Mouse (Mus musculus) bone marrow macrophage, adult 2 months (primary cell): ENCODE results near the gene Zfp970. TPM values are rescaled to one million over a fixed set of nuclear protein-coding genes. Genes with fewer than 3 reads are reported as not detected.
"Not testable (repeated sequence)": the region's sequence is repeated elsewhere in the genome, so short reads cannot be mapped to it uniquely, and the experiment has no call there.

Source experiments
- H3K27ac ChIP-seq: 2 replicates; pipeline ENCODE4 v1.5.1; 2012; ENCODE audit warnings: low read depth, low read length; ENCODE audit not compliant: insufficient read depth
- H3K4me1 ChIP-seq: 2 replicates; pipeline ENCODE4 v1.6.1; 2012; ENCODE audit warnings: low read length; ENCODE audit not compliant: control insufficient read depth, insufficient read depth
- H3K4me3 ChIP-seq: 2 replicates; pipeline ENCODE4 v1.5.1; 2012; ENCODE audit warnings: mild to moderate bottlenecking, low read length, moderate library complexity; ENCODE audit not compliant: insufficient read depth
- polyA plus RNA-seq: library from polyadenylated mRNA; stranded (reverse); fragments of >200 nt; gene quantifications from 2 replicates; pipeline ENCODE4 v1.2.4, GENCODE M21; 2012; ENCODE audit not compliant: missing spikeins, insufficient read depth, insufficient read length

Zfp970 gene
- 11.3 and 11.4 TPM in 2 replicates for polyA plus RNA-seq

DNA sequence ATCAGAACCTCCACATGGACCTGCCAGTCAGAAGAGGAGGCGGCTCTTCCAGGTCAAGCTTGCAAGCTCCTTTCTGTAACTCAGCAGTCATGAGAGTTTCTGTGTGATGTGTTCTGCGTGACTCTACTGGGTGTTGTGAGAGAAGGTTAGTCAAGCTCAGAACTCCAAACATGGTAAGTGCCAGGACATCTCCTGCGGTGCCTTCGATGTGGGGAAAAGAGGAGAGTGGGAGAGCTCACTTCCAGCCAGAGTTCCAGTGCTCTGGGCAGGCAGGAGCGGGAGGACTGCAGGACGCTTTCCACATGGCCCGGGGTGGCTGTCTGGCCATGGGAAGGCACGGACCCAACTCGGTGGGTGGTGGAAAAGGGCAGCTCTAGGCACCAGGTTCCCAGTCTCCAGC, at the start of gene Zfp970:
TSS of gene Zfp970 (plus strand) at position 58 of the 400 bp plus-strand sequence.
- H3K27ac ChIP-seq, H3K4me3 ChIP-seq, H3K4me1 ChIP-seq: not testable (repeated sequence)

GRCm38 (mm10) chr2:177468222-177468621, 3.7 kb downstream of the Zfp970 start:
- H3K4me1 ChIP-seq, H3K27ac ChIP-seq, H3K4me3 ChIP-seq: not testable (repeated sequence)

GRCm38 (mm10) chr2:177472261-177472660, 7.7 kb downstream of the Zfp970 start:
- not testable (repeated sequence) for H3K27ac ChIP-seq, H3K4me1 ChIP-seq, H3K4me3 ChIP-seq

GRCm38 (mm10) chr2:177481971-177482370, 17.4 kb downstream of the Zfp970 start:
- H3K4me3 ChIP-seq, H3K4me1 ChIP-seq, H3K27ac ChIP-seq: not testable (repeated sequence)

DNA sequence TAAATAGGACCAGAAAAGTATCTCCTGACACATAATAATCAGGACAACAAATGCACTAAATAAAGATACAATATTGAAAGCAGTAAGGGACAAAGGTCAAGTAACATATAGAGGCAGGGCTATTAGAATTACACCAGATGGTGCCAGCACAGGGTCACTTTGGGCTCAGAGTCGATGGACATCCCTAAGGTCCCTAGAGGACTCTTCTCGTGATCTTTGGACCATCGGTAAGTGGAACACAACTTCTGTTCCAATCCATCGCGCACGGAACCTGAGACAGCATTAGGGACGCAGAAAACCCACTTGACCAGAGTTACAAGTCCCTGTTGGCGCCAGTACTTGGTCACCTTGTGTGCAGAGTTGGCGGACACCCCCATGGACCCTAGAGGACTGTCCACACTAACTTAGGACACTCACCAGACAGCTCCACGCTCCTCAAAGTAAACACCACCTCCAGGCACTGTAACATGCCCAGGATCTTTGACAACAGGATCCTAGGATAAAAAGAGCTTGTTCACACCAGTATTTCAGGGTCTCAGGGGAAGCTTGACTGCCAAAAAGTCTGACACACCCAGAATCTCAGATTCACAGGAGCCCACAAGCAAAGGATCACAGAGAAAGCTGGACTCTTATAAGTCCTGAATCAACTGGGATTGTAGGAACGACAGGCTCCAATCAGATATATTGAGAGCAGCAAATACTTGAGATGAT, 18.9 kb downstream of the Zfp970 start:
- not testable (repeated sequence) for H3K27ac ChIP-seq, H3K4me1 ChIP-seq, H3K4me3 ChIP-seq

DNA sequence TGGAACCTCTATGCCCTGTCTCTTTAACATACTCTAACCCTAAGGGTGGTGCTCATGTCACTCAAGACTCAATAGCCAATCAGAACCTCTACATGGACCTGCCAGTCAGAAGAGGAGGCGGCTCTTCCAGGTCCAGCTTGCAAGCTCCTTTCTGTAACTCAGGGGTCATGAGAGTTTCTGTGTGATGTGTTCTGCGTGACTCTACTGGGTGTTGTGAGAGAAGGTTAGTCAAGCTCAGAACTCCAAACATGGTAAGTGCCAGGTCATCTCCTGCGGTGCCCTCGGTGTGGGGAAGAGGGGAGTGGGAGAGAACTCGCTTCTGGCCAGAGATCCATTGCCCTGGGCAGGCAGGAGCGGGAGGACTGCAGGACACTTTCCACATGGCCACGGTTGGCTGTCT, 33.5 kb downstream of the Zfp970 start, which contains the start of gene Gm14403:
TSS of gene Gm14403 (plus strand) at position 149 of the 400 bp plus-strand sequence.
- not testable (repeated sequence) for H3K27ac ChIP-seq, H3K4me3 ChIP-seq, H3K4me1 ChIP-seq

GRCm38 (mm10) chr2:177499182-177499581, 34.6 kb downstream of the Zfp970 start:
- not testable (repeated sequence) for H3K27ac ChIP-seq, H3K4me1 ChIP-seq, H3K4me3 ChIP-seq

- H3K4me3 ChIP-seq, H3K4me1 ChIP-seq, H3K27ac ChIP-seq: not testable (repeated sequence)
Measured at GRCm38 (mm10) chr2:177505211-177505719, 40.7 kb downstream of the Zfp970 start.

GRCm38 (mm10) chr2:177511381-177511780, 46.8 kb downstream of the Zfp970 start:
- H3K4me1 ChIP-seq, H3K27ac ChIP-seq, H3K4me3 ChIP-seq: not testable (repeated sequence)

DNA sequence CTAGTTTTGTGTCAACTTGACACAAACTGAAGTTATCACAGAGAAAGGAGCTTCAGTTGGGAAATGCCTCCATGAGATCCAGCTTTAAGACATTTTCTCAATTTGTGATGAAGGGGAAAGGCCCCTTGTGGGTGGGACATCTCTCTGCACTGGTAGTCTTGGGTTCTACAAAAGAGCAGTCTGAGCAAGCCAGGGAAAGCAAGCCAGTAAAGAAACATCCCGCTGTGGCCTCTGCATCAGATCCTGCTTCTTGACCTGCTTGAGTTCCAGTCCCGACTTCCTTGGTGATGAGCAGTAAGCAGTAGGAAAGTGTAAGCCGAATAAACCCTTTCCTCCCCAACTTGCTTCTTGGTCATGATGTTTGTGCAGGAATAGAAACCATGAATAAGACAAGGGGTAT, 47.4 kb downstream of the Zfp970 start:
- H3K4me1 ChIP-seq, H3K27ac ChIP-seq, H3K4me3 ChIP-seq: not testable (repeated sequence)

DNA sequence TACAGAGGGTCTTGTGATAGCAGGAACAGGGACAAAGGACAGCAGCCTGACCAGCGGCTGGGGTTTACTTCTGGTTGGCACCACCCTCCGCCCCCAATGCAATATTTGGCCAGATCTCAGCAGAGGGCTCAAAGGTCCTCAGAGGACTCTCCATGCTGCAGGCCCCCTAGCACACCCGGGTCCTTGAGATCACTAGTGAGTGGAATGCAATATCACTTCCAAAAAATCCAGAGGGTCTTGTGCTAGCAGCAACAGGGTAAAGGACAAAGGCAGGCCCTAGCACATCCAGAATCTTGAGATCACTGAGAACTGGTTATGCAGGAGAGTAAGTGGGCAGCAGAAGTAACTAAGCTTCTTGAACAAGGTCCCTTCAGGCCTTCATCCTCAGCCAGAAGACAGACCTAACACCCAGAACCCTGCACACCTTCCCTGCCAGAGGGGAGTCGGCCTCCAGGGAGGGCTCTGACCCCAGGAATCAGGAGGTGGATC, 49.5 kb downstream of the Zfp970 start:
- H3K27ac ChIP-seq, H3K4me1 ChIP-seq, H3K4me3 ChIP-seq: not testable (repeated sequence)

GRCm38 (mm10) chr2:177517746-177518145, 53.2 kb downstream of the Zfp970 start:
- not testable (repeated sequence) for H3K27ac ChIP-seq, H3K4me1 ChIP-seq, H3K4me3 ChIP-seq

DNA sequence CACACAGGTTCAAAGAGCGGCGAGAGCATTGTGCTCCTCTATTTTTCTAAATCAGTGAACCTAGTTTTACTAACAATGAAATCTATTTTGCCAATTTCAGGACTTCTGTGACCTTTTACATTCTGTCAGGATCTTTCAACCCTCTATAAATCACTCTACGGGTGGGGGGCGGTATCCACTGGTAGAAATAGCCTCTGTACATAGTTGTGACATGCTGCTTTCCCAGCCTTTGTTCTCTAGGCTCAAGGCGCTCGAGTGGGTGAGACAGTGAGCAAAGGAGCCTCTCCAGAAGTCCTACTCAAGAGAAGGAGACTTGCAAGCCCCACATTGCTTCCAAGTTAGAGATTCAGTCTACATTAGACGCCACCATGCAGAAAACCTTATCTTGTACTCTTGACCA, 53.8 kb downstream of the Zfp970 start:
- H3K4me1 ChIP-seq, H3K4me3 ChIP-seq, H3K27ac ChIP-seq: not testable (repeated sequence)

DNA sequence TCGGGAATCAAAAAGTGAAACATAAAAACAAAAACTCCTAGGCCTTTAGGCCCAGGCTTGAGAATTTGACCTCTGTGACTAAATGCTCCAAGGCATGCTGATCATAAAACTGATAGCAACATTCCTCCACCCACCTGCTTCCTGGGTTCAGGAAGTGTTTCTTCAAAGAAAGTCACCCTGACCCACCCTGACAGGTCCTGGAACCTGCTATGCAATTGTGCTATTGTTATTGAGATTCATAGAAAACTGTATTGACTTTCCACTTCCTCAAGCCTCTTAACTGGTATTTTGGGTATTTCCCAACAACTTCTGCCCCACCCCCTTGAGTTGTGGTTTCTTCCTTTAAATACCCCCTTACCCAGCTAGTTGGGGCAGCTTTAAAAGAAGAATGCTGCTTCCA, 54.4 kb downstream of the Zfp970 start:
- H3K4me1 ChIP-seq, H3K4me3 ChIP-seq, H3K27ac ChIP-seq: not testable (repeated sequence)
